Mouse (Mus musculus): ENCODE measurements around the gene Pgk2. TPM values are rescaled to one million over a fixed set of nuclear protein-coding genes. Genes with fewer than 3 reads are reported as not detected.
"Not testable (repeated sequence)": the region's sequence is repeated elsewhere in the genome, so short reads cannot be mapped to it uniquely, and the experiment has no call there.

Pgk2 gene
- polyA plus RNA-seq (2012; rRNA removed): not detected in 2 replicates

DNA sequence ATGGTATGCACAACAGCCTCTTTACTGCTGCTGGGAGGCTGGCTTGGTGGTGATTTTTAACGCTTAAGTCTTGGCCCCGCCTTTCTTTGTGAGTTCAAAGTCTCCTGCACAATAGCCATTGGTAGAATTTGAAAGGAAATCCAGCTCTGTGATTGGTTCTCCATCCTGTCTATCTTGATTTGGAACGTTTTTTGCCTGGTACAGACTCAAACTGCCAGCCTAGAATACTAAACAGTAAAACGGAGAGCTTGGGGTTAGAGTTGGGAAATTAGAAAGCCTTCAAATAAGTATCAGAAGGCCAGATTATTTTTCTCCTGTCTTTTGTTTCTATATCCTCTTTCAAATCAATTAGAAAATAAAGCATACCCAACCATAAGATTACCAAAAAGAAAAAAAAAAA, at the start of gene Pgk2:
TSS of gene Pgk2 (minus strand) at position 101 of the 400 bp plus-strand sequence.
- TF ChIP-seq CTCF (IDR thresholded peaks at IDR 0.05; ENCODE audit: extremely low read depth, insufficient read length, insufficient replicate concordance, low read depth, low read length): no peak
- no peak for TF ChIP-seq POLR2A (IDR thresholded peaks at IDR 0.05; ENCODE audit: low read depth, low read length)
- 62% methylated on average over 4 of the region's 4 CpGs for WGBS
- no peaks in the 10 kb centered on the region for H3K27me3 ChIP-seq (ENCODE audit: control insufficient read depth, insufficient read depth, low read length)
- no peak within 1 kb of the TSS for H3K4me3 ChIP-seq (ENCODE audit: low read depth, low read length)
- H3K4me1 ChIP-seq (ENCODE audit: control insufficient read depth, insufficient read depth, insufficient read length, low read length): no peaks in the 10 kb centered on the region
- H3K36me3 ChIP-seq (ENCODE audit: control insufficient read depth, insufficient read depth, low read length): no peaks in the 10 kb centered on the region
- no peak within 1 kb of the TSS for H3K27ac ChIP-seq (ENCODE audit: insufficient read depth, low read depth, low read length)

DNA sequence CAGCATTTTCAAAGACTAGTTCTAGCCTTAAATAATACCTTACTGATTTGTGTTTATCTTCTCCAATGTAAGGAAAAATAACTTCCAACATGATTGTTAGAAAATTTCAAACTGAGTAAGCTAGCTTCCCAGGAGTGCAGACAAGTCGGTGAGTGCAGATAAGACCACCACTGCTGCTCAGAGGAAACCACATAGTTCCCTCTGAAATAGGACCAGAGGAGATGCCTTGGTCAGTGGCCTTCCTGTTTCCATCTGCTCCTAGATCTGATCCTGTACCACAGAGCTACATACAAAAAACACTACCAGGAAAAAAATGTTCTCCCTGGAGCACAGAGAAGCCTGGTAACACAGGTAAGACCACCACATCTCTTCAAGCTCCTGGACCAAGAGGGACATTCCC, 44.0 kb upstream of the Pgk2 start:
- Histone ChIP-seq H3K27ac (ENCODE audit: insufficient read depth, low read depth, low read length) (no peak overlapping the region), H3K4me3 (ENCODE audit: low read depth, low read length) (no peak overlapping the region), H3K36me3 (ENCODE audit: control insufficient read depth, insufficient read depth, low read length) (no peaks in the 10 kb centered on the region), H3K27me3 (ENCODE audit: control insufficient read depth, insufficient read depth, low read length) (no peaks in the 10 kb centered on the region), H3K4me1 (ENCODE audit: control insufficient read depth, insufficient read depth, insufficient read length, low read length) (no peaks in the 10 kb centered on the region)
- 59% methylated on average over 1 of the region's 1 CpGs for WGBS
- TF ChIP-seq POLR2A (IDR thresholded peaks at IDR 0.05; ENCODE audit: low read depth, low read length): no peak
- no peak for TF ChIP-seq CTCF (IDR thresholded peaks at IDR 0.05; ENCODE audit: extremely low read depth, insufficient read length, insufficient replicate concordance, low read depth, low read length)

DNA sequence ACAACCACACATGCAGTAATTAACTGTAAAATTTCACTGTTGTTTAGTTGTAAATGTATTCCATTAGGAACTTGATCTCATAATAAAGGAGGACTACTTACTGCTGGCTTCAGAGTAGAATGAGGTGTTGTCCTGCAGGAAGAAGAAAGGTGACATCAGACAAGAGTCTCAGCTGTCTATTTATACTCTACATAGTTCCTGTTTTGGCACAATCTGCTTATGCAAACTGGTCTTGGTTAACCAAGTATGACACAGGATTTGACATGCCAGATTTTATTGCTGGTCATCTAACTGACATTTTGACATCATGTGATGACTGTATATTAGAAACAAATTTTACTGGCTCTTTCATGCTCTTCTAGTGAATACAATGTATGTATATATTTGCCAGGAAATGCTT, 33.7 kb upstream of the Pgk2 start, which contains the start of gene Crisp3:
TSS of gene Crisp3 (minus strand) at position 154 of the 400 bp plus-strand sequence.
- H3K27me3 ChIP-seq (ENCODE audit: control insufficient read depth, insufficient read depth, low read length): no peaks in the 10 kb centered on the region
- no peak within 1 kb of the TSS for H3K27ac ChIP-seq (ENCODE audit: insufficient read depth, low read depth, low read length)
- no peak within 1 kb of the TSS for H3K4me3 ChIP-seq (ENCODE audit: low read depth, low read length)
- H3K4me1 ChIP-seq (ENCODE audit: control insufficient read depth, insufficient read depth, insufficient read length, low read length): no peaks in the 10 kb centered on the region
- H3K36me3 ChIP-seq (ENCODE audit: control insufficient read depth, insufficient read depth, low read length): no peaks in the 10 kb centered on the region
- TF ChIP-seq POLR2A (IDR thresholded peaks at IDR 0.05; ENCODE audit: low read depth, low read length) (no peak), CTCF (IDR thresholded peaks at IDR 0.05; ENCODE audit: extremely low read depth, insufficient read length, insufficient replicate concordance, low read depth, low read length) (no peak)

DNA sequence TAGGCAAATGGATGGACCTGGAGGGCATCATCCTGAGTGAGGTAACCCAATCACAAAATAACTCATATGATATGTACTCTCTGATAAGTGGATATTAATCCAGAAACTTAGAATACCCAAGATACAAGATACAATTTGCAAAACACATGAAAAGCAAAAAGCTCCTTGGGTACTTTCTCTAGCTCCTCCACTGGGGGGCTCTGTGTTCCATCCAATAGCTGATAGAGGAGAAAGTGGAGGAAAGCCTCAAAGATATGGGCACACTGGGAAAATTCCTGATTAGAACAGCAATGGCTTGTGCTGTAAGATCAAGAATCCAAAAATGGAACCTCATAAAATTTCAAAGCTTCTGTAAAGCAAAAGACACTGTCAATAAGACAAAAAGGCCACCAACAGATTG, 6.6 kb downstream of the Pgk2 start:
- H3K36me3 ChIP-seq (ENCODE audit: control insufficient read depth, insufficient read depth, low read length); H3K4me3 ChIP-seq (ENCODE audit: low read depth, low read length); H3K27me3 ChIP-seq (ENCODE audit: control insufficient read depth, insufficient read depth, low read length); H3K27ac ChIP-seq (ENCODE audit: insufficient read depth, low read depth, low read length); H3K4me1 ChIP-seq (ENCODE audit: control insufficient read depth, insufficient read depth, insufficient read length, low read length): not testable (repeated sequence)

DNA sequence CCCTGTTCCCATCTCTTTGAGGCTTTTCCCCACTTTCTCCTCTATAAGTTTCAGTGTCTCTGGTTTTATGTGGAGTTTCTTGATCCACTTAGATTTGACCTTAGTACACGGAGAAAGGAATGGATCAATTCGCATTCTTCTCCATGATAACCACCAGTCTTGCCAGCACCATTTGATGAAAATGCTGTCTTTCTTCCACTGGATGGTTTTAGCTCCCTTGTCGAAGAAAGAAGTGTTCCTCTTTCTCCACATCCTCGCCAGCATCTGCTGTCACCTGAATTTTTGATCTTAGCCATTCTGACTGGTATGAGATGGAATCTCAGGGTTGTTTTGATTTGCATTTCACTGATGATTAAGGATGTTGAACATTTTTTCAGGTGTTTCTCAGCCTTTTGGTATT, 18.2 kb downstream of the Pgk2 start:
- not testable (repeated sequence) for H3K36me3 ChIP-seq (ENCODE audit: control insufficient read depth, insufficient read depth, low read length); H3K4me3 ChIP-seq (ENCODE audit: low read depth, low read length); H3K27ac ChIP-seq (ENCODE audit: insufficient read depth, low read depth, low read length); H3K27me3 ChIP-seq (ENCODE audit: control insufficient read depth, insufficient read depth, low read length); H3K4me1 ChIP-seq (ENCODE audit: control insufficient read depth, insufficient read depth, insufficient read length, low read length)
- WGBS: 79% methylated on average over 4 of the region's 4 CpGs

DNA sequence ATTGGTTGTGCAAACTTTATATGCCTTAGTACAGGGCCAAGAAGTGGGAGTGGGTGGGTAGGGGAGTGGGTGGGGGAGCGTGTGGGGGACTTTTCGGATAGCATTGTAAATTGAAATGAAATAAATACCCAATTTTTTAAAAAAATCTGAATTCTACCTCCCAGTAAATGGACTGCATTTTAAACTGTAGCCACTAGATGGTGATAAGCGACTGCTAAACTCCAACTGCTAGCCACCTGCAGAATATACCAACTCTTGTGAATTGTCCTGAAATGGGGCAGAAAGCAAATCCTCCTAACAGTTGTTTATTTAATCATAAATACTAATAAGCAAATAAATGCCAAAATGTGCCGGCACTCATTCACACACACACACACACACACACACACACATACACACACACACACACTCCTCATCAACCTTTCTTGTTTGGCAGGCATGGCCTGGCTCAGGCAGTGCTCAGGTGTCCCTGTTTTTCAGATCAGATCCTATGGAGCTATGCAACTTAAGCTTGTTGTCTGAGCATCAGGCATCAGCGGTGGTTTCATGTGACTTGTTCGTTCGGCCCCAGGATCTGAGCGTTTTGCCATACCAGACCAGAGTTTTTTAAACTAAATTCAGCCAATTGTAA, 50.6 kb downstream of the Pgk2 start:
- not testable (repeated sequence) for H3K36me3 ChIP-seq (ENCODE audit: control insufficient read depth, insufficient read depth, low read length); H3K27ac ChIP-seq (ENCODE audit: insufficient read depth, low read depth, low read length); H3K27me3 ChIP-seq (ENCODE audit: control insufficient read depth, insufficient read depth, low read length); H3K4me3 ChIP-seq (ENCODE audit: low read depth, low read length); H3K4me1 ChIP-seq (ENCODE audit: control insufficient read depth, insufficient read depth, insufficient read length, low read length)
- WGBS: 46% methylated on average over 8 of the region's 8 CpGs

Other genes with a start within 250 kb of the Pgk2 start
- gene AC192777.2, start 113.2 kb downstream of the Pgk2 start, polyA plus RNA-seq (2012; rRNA removed): not detected in 2 replicates
- gene Crisp3, start 33.6 kb upstream of the Pgk2 start, polyA plus RNA-seq (2012; rRNA removed): not detected in 2 replicates
- not detected in 2 replicates for gene Crisp1, start 110.6 kb upstream of the Pgk2 start, polyA plus RNA-seq (2012; rRNA removed)